Mouse (Mus musculus) thymus, postnatal 0 days (tissue): ENCODE data around the gene Olfr638. TPM values are rescaled to one million over a fixed set of nuclear protein-coding genes. Genes with fewer than 3 reads are reported as not detected.
"Not testable (repeated sequence)": the region's sequence is repeated elsewhere in the genome, so short reads cannot be mapped to it uniquely, and the experiment has no call there.

ENCODE experiments used
- DNase-seq: peaks from one replicate; pipeline ENCODE4 v3.0.0-alpha.2; 2015; ENCODE audit warnings: low spot score
- polyA plus RNA-seq: library from polyadenylated mRNA; unstranded; fragments of >200 nt; fragmentation: Nextera tagmentation; extraction: Ambion mirVana; gene quantifications from 2 replicates; pipeline ENCODE4 v1.2.1, GENCODE M21; 2015

The Olfr638 gene
- not detected in 2 replicates for polyA plus RNA-seq

- no peak for DNase-seq
Observed at GRCm38 (mm10) chr7:103998446-103998845, at the start of gene Olfr638. Gene Olfr638 (plus strand): TSS chr7:103998746.

DNA sequence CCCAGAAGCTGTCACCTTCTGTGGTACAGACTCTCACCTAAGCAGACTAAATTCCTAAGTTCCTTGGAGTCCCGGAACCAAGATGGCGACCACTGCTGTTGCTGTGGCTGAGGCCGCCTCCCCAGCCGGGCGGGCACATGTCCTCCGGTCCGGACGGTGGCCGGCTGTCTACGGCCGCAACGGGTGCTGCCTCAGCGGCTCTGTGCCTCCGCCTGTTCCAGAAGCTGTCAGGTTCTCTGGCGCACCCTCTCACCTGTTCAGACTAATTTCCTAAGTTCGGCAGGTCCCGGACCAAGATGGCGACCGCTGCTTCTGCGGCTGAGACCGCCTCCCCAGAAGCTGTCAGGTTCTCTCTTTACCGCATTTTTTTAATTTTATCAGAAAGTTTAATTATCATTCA is 31.7 kb upstream of the Olfr638 start:
- not testable (repeated sequence) for DNase-seq

- no peak for DNase-seq
Observed at GRCm38 (mm10) chr7:103970852-103971251, 27.7 kb upstream of the Olfr638 start, which contains the start of gene Olfr635. Gene Olfr635 (plus strand): TSS chr7:103971152.

- no peak for DNase-seq
Observed at GRCm38 (mm10) chr7:103971782-103972181, 26.8 kb upstream of the Olfr638 start.

- DNase-seq, result no peak
Observed at GRCm38 (mm10) chr7:103999124-103999523, 578 bp downstream of the Olfr638 start.

DNA sequence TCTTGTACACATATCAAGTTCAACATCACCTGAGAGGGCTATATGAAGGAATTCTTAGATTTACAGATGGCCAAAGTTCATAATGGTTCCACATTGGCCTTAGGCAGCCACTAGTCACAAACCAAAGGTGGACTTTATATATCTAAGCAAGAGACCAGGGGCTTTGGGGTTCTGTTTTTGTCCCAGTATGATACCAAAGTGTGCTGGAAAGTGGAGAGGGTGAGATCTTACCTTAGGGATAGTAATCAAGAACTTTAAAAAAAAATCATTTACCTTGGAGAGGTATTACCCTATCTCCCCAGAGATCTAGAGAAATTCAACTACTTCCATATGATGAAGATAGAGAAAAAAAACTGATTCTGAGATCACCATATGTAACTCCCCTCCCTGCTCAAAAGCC is 18.7 kb downstream of the Olfr638 start, which contains the start of gene Olfr639:
TSS of gene Olfr639 (minus strand) at position 101 of the 400 bp plus-strand sequence.
- no peak for DNase-seq

DNA sequence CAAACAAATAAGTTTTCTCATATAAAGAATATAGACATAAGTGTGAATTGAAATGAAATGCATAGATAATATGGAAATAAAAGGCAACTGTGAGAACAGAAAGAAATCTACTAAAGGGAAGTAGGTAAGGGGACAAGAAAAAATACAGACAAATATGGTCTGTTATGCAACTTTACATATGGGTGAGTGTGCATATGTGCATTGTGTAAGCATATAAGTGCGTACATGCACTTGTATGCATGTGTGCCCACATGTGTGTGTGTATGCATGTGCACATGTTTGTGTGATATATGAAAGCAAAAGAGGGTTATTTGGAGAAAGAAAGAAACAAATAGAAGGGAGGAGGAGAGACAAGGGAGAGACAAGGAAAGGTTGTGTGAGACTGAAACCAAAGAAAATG is 20.4 kb downstream of the Olfr638 start:
- no peak for DNase-seq

DNA sequence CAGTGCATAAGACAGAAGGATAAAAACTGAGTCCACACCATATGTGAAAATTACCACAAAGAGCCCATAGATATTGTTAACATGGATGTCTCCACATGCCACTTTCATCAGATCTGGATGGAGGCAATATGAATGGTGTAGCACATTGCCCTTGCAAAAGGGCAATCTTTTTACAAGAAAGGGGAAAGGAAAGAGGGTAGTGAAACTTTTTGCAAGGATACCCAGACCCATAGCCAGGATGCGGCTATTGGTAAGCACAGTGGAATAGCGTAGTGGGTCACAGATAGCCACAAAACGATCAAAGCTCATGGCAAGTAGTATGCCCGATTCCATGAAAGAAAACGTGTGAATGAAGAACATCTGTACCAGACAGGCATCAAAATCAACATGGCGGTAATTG is 23.1 kb downstream of the Olfr638 start:
- DNase-seq, result no peak

GRCm38 (mm10) chr7:104025473-104025872 is 26.9 kb downstream of the Olfr638 start, which contains the start of gene Olfr640:
Gene Olfr640 (minus strand): TSS chr7:104025573.
- no peak for DNase-seq

DNA sequence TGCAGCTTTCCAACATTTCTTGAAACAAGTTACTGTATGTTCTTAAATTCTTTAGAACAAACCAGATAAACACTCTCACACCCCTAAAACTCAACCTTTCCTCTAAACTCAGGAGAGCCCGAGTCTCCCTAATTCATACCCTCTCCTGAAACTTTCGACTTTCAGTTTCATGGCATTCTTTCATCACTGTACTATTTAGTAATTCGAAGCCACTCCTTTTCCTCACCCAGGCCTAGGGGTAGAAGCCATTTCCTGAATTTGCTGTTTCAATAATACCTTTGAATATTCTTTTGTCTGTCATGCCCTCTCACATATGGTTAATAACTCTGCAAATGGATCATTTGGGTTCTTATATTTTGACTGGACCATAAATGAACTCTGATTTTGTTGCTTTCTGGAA is 28.4 kb downstream of the Olfr638 start:
- DNase-seq, result no peak

GRCm38 (mm10) chr7:104035145-104035544 is 36.6 kb downstream of the Olfr638 start, which contains the start of gene Olfr641:
Gene Olfr641 (plus strand): TSS chr7:104035445.
- DNase-seq, result no peak

- DNase-seq, result no peak
Observed at GRCm38 (mm10) chr7:104050745-104051144, 52.2 kb downstream of the Olfr638 start.

- DNase-seq, result no peak
Observed at GRCm38 (mm10) chr7:104052566-104052965, 54.0 kb downstream of the Olfr638 start, which contains the start of gene Olfr642. Gene Olfr642 (minus strand): TSS chr7:104052666.

Other genes with a start within 250 kb of the Olfr638 start
- not detected in 2 replicates for gene Olfr630, start 241.4 kb upstream of the Olfr638 start, polyA plus RNA-seq
- not detected in 2 replicates for gene Olfr69, start 227.2 kb upstream of the Olfr638 start, polyA plus RNA-seq
- not detected in 2 replicates for gene Olfr68, start 219.0 kb upstream of the Olfr638 start, polyA plus RNA-seq
- not detected in 2 replicates for gene Olfr67, start 206.9 kb upstream of the Olfr638 start, polyA plus RNA-seq
- gene Hbb-bt, start 184.8 kb upstream of the Olfr638 start, polyA plus RNA-seq, result 224 and 268 TPM in 2 replicates
- gene Hbb-bs, start 170.7 kb upstream of the Olfr638 start, polyA plus RNA-seq, result 1,063 and 1,204 TPM in 2 replicates
- gene Hbb-bh2, start 158.2 kb upstream of the Olfr638 start, polyA plus RNA-seq, result not detected in 2 replicates
- 0.88 and 1.3 TPM in 2 replicates for gene Hbb-bh1, start 155.6 kb upstream of the Olfr638 start, polyA plus RNA-seq
- gene Hbb-y, start 145.5 kb upstream of the Olfr638 start, polyA plus RNA-seq, result 2.1 and 2.6 TPM in 2 replicates
- gene Olfr66, start 112.5 kb upstream of the Olfr638 start, polyA plus RNA-seq, result not detected in 2 replicates
- not detected in 2 replicates for gene Olfr64, start 104.3 kb upstream of the Olfr638 start, polyA plus RNA-seq
- gene Olfr65, start 95.3 kb upstream of the Olfr638 start, polyA plus RNA-seq, result not detected in 2 replicates
- not detected in 2 replicates for gene Olfr631, start 69.9 kb upstream of the Olfr638 start, polyA plus RNA-seq
- gene Olfr632, start 64.4 kb upstream of the Olfr638 start, polyA plus RNA-seq, result not detected in 2 replicates
- gene Olfr633, start 54.3 kb upstream of the Olfr638 start, polyA plus RNA-seq, result not detected in 2 replicates
- gene Olfr635, start 27.6 kb upstream of the Olfr638 start, polyA plus RNA-seq, result not detected in 2 replicates
- 0.01 and 0.03 TPM in 2 replicates for gene Olfr639, start 18.6 kb downstream of the Olfr638 start, polyA plus RNA-seq
- not detected in 2 replicates for gene Olfr640, start 26.8 kb downstream of the Olfr638 start, polyA plus RNA-seq
- not detected in 2 replicates for gene Olfr641, start 36.7 kb downstream of the Olfr638 start, polyA plus RNA-seq
- not detected in 2 replicates for gene Olfr642, start 53.9 kb downstream of the Olfr638 start, polyA plus RNA-seq
- gene 4930516K23Rik, start 62.7 kb downstream of the Olfr638 start, polyA plus RNA-seq, result not detected in 2 replicates
- gene Olfr644, start 73.1 kb downstream of the Olfr638 start, polyA plus RNA-seq, result not detected in 2 replicates
- gene Olfr645, start 86.7 kb downstream of the Olfr638 start, polyA plus RNA-seq, result not detected in 2 replicates
- 0.10 TPM in 1 of 2 replicates, not detected in the other for gene Olfr646, start 106.1 kb downstream of the Olfr638 start, polyA plus RNA-seq
- gene Ubqln5, start 131.1 kb downstream of the Olfr638 start, polyA plus RNA-seq, result not detected in 2 replicates
- not detected in 2 replicates for gene Olfr643, start 138.7 kb downstream of the Olfr638 start, polyA plus RNA-seq
- gene Ubqln3, start 144.5 kb downstream of the Olfr638 start, polyA plus RNA-seq, result 0.10 TPM in 1 of 2 replicates, not detected in the other
- not detected in 2 replicates for gene Ubqlnl, start 151.8 kb downstream of the Olfr638 start, polyA plus RNA-seq
- 0.45 and 0.65 TPM in 2 replicates for gene Olfm5, start 166.1 kb downstream of the Olfr638 start, polyA plus RNA-seq
- 0.08 and 0.10 TPM in 2 replicates for gene Olfr648, start 184.6 kb downstream of the Olfr638 start, polyA plus RNA-seq
- not detected in 2 replicates for gene Olfr649, start 197.2 kb downstream of the Olfr638 start, polyA plus RNA-seq
- 0.75 and 0.99 TPM in 2 replicates for gene Trim6, start 220.0 kb downstream of the Olfr638 start, polyA plus RNA-seq
- gene Trim34a, start 245.7 kb downstream of the Olfr638 start, polyA plus RNA-seq, result 10.4 and 12.0 TPM in 2 replicates